Mouse (Mus musculus) embryonic fibroblast, embryonic 13.5 days (primary cell): ENCODE results near the gene Rfx5. TPM values are rescaled to one million over a fixed set of nuclear protein-coding genes. Genes with fewer than 3 reads are reported as not detected.
"Not testable (repeated sequence)": the region's sequence is repeated elsewhere in the genome, so short reads cannot be mapped to it uniquely, and the experiment has no call there.

Source experiments
- H3K27ac ChIP-seq: 2 replicates; pipeline ENCODE4 v1.5.1; 2012; ENCODE audit warnings: low read length, control low read depth, inconsistent platforms; ENCODE audit not compliant: insufficient read depth
- H3K4me1 ChIP-seq: 2 replicates; pipeline ENCODE4 v1.6.1; 2011; ENCODE audit warnings: low read length; ENCODE audit not compliant: control insufficient read depth, insufficient read depth
- H3K4me3 ChIP-seq: 2 replicates; pipeline ENCODE4 v1.5.1; 2011; ENCODE audit warnings: mild to moderate bottlenecking, control low read depth, low read length; ENCODE audit not compliant: insufficient read depth
- CTCF ChIP-seq: IDR thresholded peaks from 2 replicates; pipeline ENCODE4 v1.5.1; 2011; ENCODE audit warnings: mild to moderate bottlenecking, control low read depth, low read length, moderate library complexity, borderline replicate concordance; ENCODE audit not compliant: insufficient read depth
- POLR2A ChIP-seq: IDR thresholded peaks from 2 replicates; pipeline ENCODE4 v1.6.1; 2011; ENCODE audit warnings: low read depth, mild to moderate bottlenecking, control low read depth, low read length, moderate library complexity
- polyA plus RNA-seq: library from polyadenylated mRNA; stranded (reverse); fragments of >200 nt; gene quantifications from 2 replicates; pipeline ENCODE4 v1.2.4, GENCODE M21; 2011; ENCODE audit warnings: low read depth; ENCODE audit not compliant: missing spikeins, insufficient read length

Gene Rfx5
- 22.6 and 24.2 TPM in 2 replicates for polyA plus RNA-seq

GRCm38 (mm10) chr3:94953764-94954616 lies at the start of gene Rfx5:
Gene Rfx5 (plus strand): TSS chr3:94954075.
- H3K27ac ChIP-seq = peak within 1 kb of the TSS; percentile 82
- peak within 1 kb of the TSS; percentile 66 for H3K4me3 ChIP-seq
- H3K4me1 ChIP-seq = peaks cover 4% of the 10 kb centered on the region; the same call in 1 of the 2 replicates
- TF ChIP-seq POLR2A = peak; percentile 58
- TF ChIP-seq CTCF = no peak

GRCm38 (mm10) chr3:94904759-94905158 lies 49.1 kb upstream of the Rfx5 start:
- not testable (repeated sequence) for H3K4me1 ChIP-seq, H3K27ac ChIP-seq, H3K4me3 ChIP-seq

- H3K27ac ChIP-seq = no peak overlapping the region
These were observed 47.4 kb upstream of the Rfx5 start for GRCm38 (mm10) chr3:94906482-94906881.

GRCm38 (mm10) chr3:94911050-94911693 lies 42.7 kb upstream of the Rfx5 start:
- Histone ChIP-seq H3K4me3 (no peak overlapping the region), H3K27ac (no peak overlapping the region), H3K4me1 (no peaks in the 10 kb centered on the region)
- no peak for TF ChIP-seq POLR2A
- no peak for TF ChIP-seq CTCF

More at GRCm38 (mm10) chr3:94906482-94906881, 47.4 kb upstream of the Rfx5 start:
- Histone ChIP-seq H3K4me3 (no peak overlapping the region), H3K4me1 (no peaks in the 10 kb centered on the region)
- TF ChIP-seq CTCF (no peak), POLR2A (no peak)

GRCm38 (mm10) chr3:94913801-94914200 lies 40.1 kb upstream of the Rfx5 start:
- no peak for TF ChIP-seq CTCF
- no peak for TF ChIP-seq POLR2A
- no peaks in the 10 kb centered on the region for H3K4me1 ChIP-seq
- no peak overlapping the region for H3K4me3 ChIP-seq
- H3K27ac ChIP-seq = no peak overlapping the region

GRCm38 (mm10) chr3:94915903-94916741 lies 37.8 kb upstream of the Rfx5 start:
- TF ChIP-seq POLR2A (no peak), CTCF (no peak)
- no peak overlapping the region for H3K27ac ChIP-seq
- no peak overlapping the region for H3K4me3 ChIP-seq
- H3K4me1 ChIP-seq = no peaks in the 10 kb centered on the region

GRCm38 (mm10) chr3:94917816-94918361 lies 36.0 kb upstream of the Rfx5 start:
- H3K27ac ChIP-seq = no peak overlapping the region
- no peak for TF ChIP-seq CTCF

GRCm38 (mm10) chr3:94918845-94919244 lies 35.0 kb upstream of the Rfx5 start:
- Histone ChIP-seq H3K4me3 (no peak overlapping the region), H3K4me1 (no peaks in the 10 kb centered on the region), H3K27ac (no peak overlapping the region)
- TF ChIP-seq CTCF = no peak
- TF ChIP-seq POLR2A = no peak

More at GRCm38 (mm10) chr3:94917816-94918361, 36.0 kb upstream of the Rfx5 start:
- Histone ChIP-seq H3K4me3 (no peak overlapping the region), H3K4me1 (no peaks in the 10 kb centered on the region)

GRCm38 (mm10) chr3:94921104-94921503 lies 32.8 kb upstream of the Rfx5 start:
- no peak overlapping the region for H3K27ac ChIP-seq
- H3K4me3 ChIP-seq = no peak overlapping the region
- no peaks in the 10 kb centered on the region for H3K4me1 ChIP-seq
- TF ChIP-seq POLR2A = no peak
- no peak for TF ChIP-seq CTCF
